Mouse (Mus musculus) lung, postnatal 0 days (tissue): Measurements from ENCODE around the gene Bpifb1. TPM values are rescaled to one million over a fixed set of nuclear protein-coding genes. Genes with fewer than 3 reads are reported as not detected.

Experiments used
- ATAC-seq: fragments of 200-750 bp; cut with Nextera tagmentation; 2 replicates; pipeline ENCODE4 v1.8.0; 2017; ENCODE audit warnings: moderate library complexity
- DNase-seq: peaks from one replicate; pipeline ENCODE4 v3.0.0-alpha.2; 2016; ENCODE audit warnings: low spot score
- H3K27ac ChIP-seq: fragments of 300-500 bp; sonication (generic); 2 replicates; pipeline ENCODE4 v1.5.1; 2014; ENCODE audit warnings: antibody characterized with exemption, mild to moderate bottlenecking, low read length, mixed read lengths
- H3K27me3 ChIP-seq: fragments of 300-500 bp; sonication (generic); replicated peaks from 2 replicates; pipeline ENCODE4 v1.6.1; 2014; ENCODE audit warnings: low read length, mixed read lengths; ENCODE audit not compliant: insufficient read depth
- H3K36me3 ChIP-seq: fragments of 300-500 bp; sonication (generic); 2 replicates; pipeline ENCODE4 v1.6.1; 2014; ENCODE audit warnings: low read length, mixed read lengths; ENCODE audit not compliant: insufficient read depth
- H3K4me1 ChIP-seq: fragments of 300-500 bp; sonication (generic); 2 replicates; pipeline ENCODE4 v1.6.1; 2014; ENCODE audit warnings: antibody characterized with exemption, low read depth, low read length, mixed read lengths; ENCODE audit not compliant: insufficient read depth
- H3K4me2 ChIP-seq: fragments of 300-500 bp; sonication (generic); replicated peaks from 2 replicates; pipeline ENCODE4 v1.6.1; 2014; ENCODE audit warnings: low read depth, mild to moderate bottlenecking, low read length, moderate library complexity, mixed read lengths
- H3K4me3 ChIP-seq: fragments of 300-500 bp; sonication (generic); 2 replicates; pipeline ENCODE4 v1.5.1; 2014; ENCODE audit warnings: low read depth, low read length
- H3K9ac ChIP-seq: fragments of 300-500 bp; sonication (generic); replicated peaks from 2 replicates; pipeline ENCODE4 v1.6.1; 2014; ENCODE audit warnings: low read depth, mild to moderate bottlenecking
- H3K9me3 ChIP-seq: fragments of 300-500 bp; sonication (generic); 2 replicates; pipeline ENCODE4 v1.6.1; 2016; ENCODE audit warnings: low read length, mixed read lengths
- CTCF ChIP-seq: IDR thresholded peaks from 2 replicates; pipeline ENCODE4 v1.5.1; 2016; ENCODE audit warnings: antibody characterized with exemption, mild to moderate bottlenecking
- EP300 ChIP-seq: IDR thresholded peaks from 2 replicates; pipeline ENCODE4 v1.6.1; 2016; ENCODE audit warnings: antibody characterized with exemption, mild to moderate bottlenecking, control low read depth
- WGBS: fragments of 180-500 bp; shearing (Covaris S2); extraction: QIAGEN DNeasy Blood & Tissue Kit; methylation state at CpG from one replicate; pipeline ENCODE4 v1.1.7; 2014; 5-methylcytosine and 5-hydroxymethylcytosine counted together
- polyA plus RNA-seq: library from polyadenylated mRNA; unstranded; fragments of >200 nt; fragmentation: Nextera tagmentation; extraction: Ambion mirVana; gene quantifications from 2 replicates; pipeline ENCODE4 v1.2.1, GENCODE M21; 2015

The Bpifb1 gene
- polyA plus RNA-seq, 1 experiment from 2014 or later, result 7.3 TPM

DNA sequence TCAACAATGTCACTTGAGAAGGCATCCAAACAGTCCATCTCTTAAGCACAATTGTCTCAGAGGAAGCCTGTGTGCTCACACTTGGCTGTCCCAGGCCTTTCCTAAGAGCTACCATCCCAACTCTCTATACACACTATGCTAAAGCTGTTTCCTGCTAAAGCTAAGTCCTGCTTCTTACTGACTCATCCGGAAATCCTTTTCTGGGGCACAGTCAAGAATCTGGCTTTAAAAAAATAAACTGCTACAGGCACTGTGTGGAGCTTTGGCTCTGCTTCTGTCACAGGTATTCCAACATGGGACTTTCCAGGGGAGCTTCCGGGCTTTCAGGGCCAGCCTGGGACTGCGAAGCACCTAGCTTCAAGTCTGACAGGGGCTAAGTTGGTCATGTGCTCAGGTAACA is 4.9 kb upstream of the Bpifb1 start:
- WGBS, result 44% methylated on average over 3 of the region's 3 CpGs

DNA sequence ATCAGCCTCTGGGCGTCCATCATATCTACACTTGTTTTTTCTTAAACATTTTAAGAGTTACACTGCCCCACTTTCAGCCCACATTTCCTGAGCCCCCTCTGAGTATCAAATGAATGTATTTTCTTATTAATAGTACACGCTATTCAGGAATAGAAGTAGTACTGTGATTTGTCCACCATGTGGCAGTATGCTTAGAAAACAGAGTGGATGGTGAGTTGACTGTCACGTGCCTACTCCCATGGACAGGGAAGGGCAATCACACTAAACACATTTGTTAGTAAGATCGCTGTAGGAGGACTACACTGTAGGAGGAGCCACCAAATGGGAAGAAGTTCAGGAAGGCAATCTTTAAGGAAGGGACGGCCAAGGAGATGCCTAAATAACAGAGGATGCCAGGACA is 3.1 kb upstream of the Bpifb1 start:
- DNase-seq (peak; percentile 55), ATAC-seq (0 out of 2 replicates have a peak, but pooled peaks have one; percentile 12)
- TF ChIP-seq CTCF (peak; percentile 65), EP300 (no peak)
- Histone ChIP-seq H3K4me2 (no peak overlapping the region), H3K27me3 (no peaks in the 10 kb centered on the region), H3K27ac (no peak overlapping the region), H3K36me3 (no peaks in the 10 kb centered on the region), H3K4me3 (no peak overlapping the region), H3K4me1 (no peaks in the 10 kb centered on the region), H3K9me3 (no peaks in the 10 kb centered on the region), H3K9ac (no peak overlapping the region)
- 39% methylated on average over 5 of the region's 5 CpGs for WGBS

More for the DNA sequence above, 4.9 kb upstream of the Bpifb1 start:
- H3K4me3 ChIP-seq, result no peak overlapping the region
- DNase-seq (peak; percentile 56), ATAC-seq (peak; percentile 87)
- no peak overlapping the region for H3K9ac ChIP-seq
- no peak overlapping the region for H3K4me2 ChIP-seq
- 0 out of 2 replicates have a peak, but pooled peaks have one; percentile 4 for TF ChIP-seq EP300
- TF ChIP-seq CTCF, result no peak
- H3K27ac ChIP-seq, result peak overlapping the region; percentile 86
- no peaks in the 10 kb centered on the region for H3K27me3 ChIP-seq
- no peaks in the 10 kb centered on the region for H3K9me3 ChIP-seq
- H3K36me3 ChIP-seq, result no peaks in the 10 kb centered on the region
- no peaks in the 10 kb centered on the region for H3K4me1 ChIP-seq

DNA sequence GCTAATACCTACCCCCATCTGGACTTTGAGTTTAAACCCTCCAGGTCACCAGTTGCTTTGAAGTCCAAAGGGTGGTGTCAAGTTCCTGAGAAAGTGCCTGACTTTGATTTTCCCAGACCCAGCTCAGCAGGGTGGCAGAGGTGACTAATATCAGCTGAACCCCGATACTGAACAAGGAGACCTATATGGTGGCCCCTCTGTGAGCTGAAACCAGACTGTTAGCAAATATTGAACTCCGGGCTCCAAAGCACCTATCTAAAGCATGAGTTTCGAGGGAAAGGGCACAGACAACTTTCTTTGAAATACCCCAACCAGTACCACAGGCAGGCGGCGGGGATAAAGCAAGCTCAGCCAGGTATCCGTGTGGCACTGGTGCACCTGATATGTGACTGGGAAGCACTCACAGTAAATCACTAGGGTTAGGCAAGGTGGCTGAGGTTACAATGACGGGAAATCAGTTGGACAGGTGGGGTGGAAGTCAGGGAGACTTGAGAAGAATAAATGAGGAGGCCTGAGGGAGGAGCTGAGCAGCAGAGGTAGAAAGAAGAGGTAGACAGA is 662 bp upstream of the Bpifb1 start:
- 62% methylated on average over 7 of the region's 7 CpGs for WGBS
- ATAC-seq, result no peak

DNA sequence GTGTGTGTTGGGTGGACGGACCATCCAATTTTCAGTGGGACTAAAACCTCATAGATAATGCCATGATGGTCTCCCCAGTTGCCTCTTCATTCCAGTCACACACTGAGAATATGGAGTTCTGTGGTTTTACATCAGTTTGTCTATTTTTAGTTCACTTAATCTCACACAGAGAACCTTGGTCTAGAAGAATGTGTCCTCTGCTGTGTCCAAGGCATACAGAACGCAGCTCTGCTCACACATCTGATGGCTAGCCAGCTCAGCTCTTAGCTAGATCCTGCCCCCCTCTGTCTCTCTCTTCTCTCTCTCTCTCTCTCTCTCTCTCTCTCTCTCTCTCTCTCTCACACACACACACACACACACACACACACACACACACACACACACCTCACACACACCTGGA is 1.5 kb downstream of the Bpifb1 start:
- no peak overlapping the region for H3K4me3 ChIP-seq
- H3K36me3 ChIP-seq, result no peaks in the 10 kb centered on the region
- ATAC-seq (no peak), DNase-seq (no peak)
- no peak overlapping the region for H3K9ac ChIP-seq
- TF ChIP-seq CTCF (no peak), EP300 (no peak)
- no peak overlapping the region for H3K4me2 ChIP-seq
- H3K27ac ChIP-seq, result no peak overlapping the region
- no peaks in the 10 kb centered on the region for H3K4me1 ChIP-seq
- H3K27me3 ChIP-seq, result no peaks in the 10 kb centered on the region
- H3K9me3 ChIP-seq, result no peaks in the 10 kb centered on the region
- WGBS, result 71% methylated on average over 2 of the region's 2 CpGs

More for the DNA sequence above, 662 bp upstream of the Bpifb1 start:
- Histone ChIP-seq H3K36me3 (no peaks in the 10 kb centered on the region), H3K9me3 (no peaks in the 10 kb centered on the region), H3K4me3 (no peak overlapping the region), H3K27me3 (no peaks in the 10 kb centered on the region), H3K27ac (no peak overlapping the region), H3K4me2 (no peak overlapping the region), H3K9ac (no peak overlapping the region), H3K4me1 (no peaks in the 10 kb centered on the region)
- TF ChIP-seq CTCF (no peak), EP300 (no peak)
- DNase-seq, result no peak

DNA sequence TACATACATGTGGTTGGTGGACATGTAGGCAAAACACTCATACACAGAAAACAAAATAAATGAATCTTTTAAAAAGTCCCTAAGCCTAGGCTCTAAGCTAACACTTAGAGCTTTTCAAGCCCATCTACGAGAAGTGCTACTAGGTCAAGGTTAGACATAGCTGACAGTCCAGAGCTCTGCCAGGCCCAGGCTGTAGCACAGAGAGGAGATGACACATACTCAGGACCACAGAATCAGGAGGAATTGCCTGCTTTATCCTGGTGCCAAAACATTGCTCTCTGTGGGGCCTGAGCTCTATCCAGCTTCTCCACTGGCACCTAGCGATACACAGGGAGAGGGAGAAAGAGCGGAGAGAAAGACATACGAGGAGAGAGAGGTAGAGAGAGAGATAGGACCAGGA is 2.5 kb downstream of the Bpifb1 start:
- H3K4me1 ChIP-seq, result no peaks in the 10 kb centered on the region
- DNase-seq (no peak), ATAC-seq (no peak)
- H3K9me3 ChIP-seq, result no peaks in the 10 kb centered on the region
- no peaks in the 10 kb centered on the region for H3K27me3 ChIP-seq
- no peak overlapping the region for H3K9ac ChIP-seq
- H3K4me2 ChIP-seq, result no peak overlapping the region
- TF ChIP-seq EP300 (no peak), CTCF (no peak)
- H3K36me3 ChIP-seq, result no peaks in the 10 kb centered on the region
- H3K27ac ChIP-seq, result no peak overlapping the region
- H3K4me3 ChIP-seq, result no peak overlapping the region
- WGBS, result 82% methylated on average over 4 of the region's 4 CpGs

DNA sequence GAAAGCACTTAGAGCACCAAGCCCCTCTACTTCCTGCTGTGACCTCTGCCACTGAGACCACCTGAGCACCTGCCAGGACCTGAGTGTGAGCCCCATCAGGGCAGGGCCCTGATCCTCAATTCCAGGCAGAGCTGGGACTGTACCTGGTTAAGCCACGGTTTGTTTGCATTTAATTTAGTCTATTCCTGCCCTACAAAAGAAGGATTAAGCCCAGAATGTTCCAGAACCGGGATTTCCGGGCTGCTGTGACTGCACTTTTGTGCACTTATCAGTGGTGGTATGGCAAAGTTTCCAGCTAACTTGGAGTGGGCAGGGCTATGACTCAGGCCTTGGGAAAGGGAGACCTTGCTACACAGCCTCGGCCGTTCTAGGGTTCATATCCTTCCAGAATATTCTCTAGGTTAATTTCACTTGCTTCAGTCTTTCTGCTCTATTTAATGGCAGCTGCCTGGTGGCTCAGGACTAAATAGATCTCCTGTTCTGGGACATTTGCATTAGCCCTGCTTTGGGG is 3.4 kb downstream of the Bpifb1 start:
- H3K36me3 ChIP-seq, result no peaks in the 10 kb centered on the region
- ATAC-seq (peak; percentile 49; the same call in 1 of the 2 replicates), DNase-seq (peak; percentile 27)
- no peak overlapping the region for H3K4me2 ChIP-seq
- H3K27me3 ChIP-seq, result no peaks in the 10 kb centered on the region
- no peak overlapping the region for H3K4me3 ChIP-seq
- no peak overlapping the region for H3K27ac ChIP-seq
- no peak overlapping the region for H3K9ac ChIP-seq
- H3K9me3 ChIP-seq, result no peaks in the 10 kb centered on the region
- WGBS, result 54% methylated on average over 5 of the region's 5 CpGs
- TF ChIP-seq EP300 (no peak), CTCF (no peak)
- no peaks in the 10 kb centered on the region for H3K4me1 ChIP-seq
